Mouse (Mus musculus): Measurements from ENCODE around the gene Fabp3.

Fabp3 gene

DNA sequence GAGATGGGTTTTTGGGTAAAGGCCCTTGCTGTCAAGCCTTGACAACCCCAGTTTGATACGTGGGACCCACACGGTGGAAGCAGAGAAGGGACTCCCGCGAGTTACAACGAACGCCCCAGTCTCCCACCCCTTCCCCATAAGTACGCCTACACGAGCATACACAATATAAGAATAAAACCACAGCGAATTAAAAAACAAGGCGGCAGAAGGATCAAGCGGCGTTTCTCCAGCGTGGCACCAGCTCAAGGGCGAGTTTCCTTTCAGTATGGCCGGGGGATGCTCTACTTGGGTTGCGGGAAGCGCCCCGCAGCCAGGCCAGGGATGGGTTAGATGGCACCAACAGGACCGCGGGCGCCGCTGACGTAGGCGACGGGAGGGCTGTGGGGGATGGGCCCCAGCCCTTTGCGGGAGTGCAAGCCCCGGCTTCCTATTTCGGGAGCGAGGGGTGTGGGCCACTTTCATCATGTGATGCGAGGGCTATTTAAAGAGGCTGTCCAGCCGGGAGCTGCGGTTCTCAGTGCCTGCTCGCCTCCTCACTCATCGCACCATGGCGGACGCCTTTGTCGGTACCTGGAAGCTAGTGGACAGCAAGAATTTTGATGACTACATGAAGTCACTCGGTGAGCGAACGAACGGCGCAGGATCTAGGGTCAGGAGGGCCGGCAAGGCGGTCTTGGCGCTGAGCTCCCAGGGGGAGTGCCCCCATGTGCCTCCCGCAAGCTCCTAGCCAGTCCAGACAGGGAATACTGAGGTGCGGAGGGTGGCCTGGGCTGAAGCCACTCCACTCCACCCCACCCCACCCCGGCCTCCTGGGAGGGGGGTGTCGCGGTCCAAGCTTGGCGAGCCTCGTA, at the start of gene Fabp3, which contains the start of gene Gm10570:
TSS of gene Fabp3 (plus strand) at position 365 of the 851 bp plus-strand sequence.
TSS of gene Gm10570 (minus strand) at position 444 of the 851 bp plus-strand sequence.
- peak; percentile 38 for DNase-seq (ENCODE audit: low spot score)

- no peak for DNase-seq (ENCODE audit: low spot score)
These were observed 48.0 kb upstream of the Fabp3 start for GRCm38 (mm10) chr4:130260406-130260805.

GRCm38 (mm10) chr4:130264131-130264530, 44.3 kb upstream of the Fabp3 start:
- DNase-seq (ENCODE audit: low spot score) = no peak

GRCm38 (mm10) chr4:130264698-130265349, 43.6 kb upstream of the Fabp3 start:
- DNase-seq (ENCODE audit: low spot score) = peak; percentile 64

DNA sequence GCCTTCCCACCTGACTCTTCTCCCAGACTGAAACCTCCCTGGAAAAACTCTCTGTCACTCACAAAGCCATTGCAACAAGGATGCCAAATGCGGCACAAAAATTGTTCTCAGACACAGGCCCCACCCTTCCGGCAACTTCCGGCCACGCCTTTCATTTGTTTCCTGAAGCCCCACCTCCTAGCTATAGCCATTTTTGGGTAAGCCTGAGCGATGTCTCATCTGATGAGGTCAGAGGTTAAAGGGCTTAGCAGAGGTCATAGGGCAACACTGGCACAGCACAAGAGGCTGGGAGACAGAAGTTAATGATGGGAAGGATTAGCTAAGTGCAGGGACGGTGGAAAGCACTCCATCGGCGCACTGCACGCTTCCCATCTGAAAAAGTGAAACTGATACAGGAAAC, 41.8 kb upstream of the Fabp3 start:
- peak; percentile 21 for DNase-seq (ENCODE audit: low spot score)

GRCm38 (mm10) chr4:130267069-130267468, 41.3 kb upstream of the Fabp3 start:
- DNase-seq (ENCODE audit: low spot score) = peak; percentile 28

GRCm38 (mm10) chr4:130268736-130269135, 39.7 kb upstream of the Fabp3 start:
- DNase-seq (ENCODE audit: low spot score) = peak; percentile 50

- DNase-seq (ENCODE audit: low spot score) = no peak
These were observed 38.3 kb upstream of the Fabp3 start for GRCm38 (mm10) chr4:130270089-130270488.

DNA sequence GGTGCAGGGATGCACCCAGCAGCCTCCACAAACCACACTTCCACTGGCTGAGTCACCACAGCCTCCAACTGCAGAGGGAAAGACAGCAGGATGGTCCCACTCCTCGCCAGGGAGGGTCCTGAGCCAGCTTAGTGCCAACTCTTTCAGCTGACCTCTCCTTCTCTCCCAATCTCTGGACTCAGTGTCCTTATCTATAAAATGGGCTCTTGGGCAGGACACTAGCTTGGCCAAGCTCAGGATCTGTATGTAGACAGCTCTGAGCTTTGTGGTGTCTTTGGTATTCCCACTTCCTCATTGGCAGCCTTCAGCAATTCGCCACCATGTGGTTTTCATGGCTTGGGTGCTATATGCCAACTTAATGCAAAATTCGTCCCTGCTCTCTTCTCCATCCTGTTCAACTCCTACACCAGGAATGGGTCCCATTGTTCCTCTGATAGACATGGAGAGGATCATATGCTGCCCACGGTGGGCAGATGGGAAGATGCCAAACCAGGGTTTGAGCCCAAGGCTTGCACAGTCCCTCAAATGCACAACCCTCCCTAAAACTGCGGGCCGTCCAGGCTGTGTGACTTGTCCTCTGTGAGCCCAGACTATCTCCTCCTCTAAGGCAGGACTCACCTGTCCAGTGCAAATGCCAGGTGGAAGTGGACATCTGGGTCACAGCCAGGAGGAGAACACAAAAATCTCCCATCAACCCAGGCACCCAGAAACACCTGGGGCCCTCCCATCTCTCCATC, 37.6 kb upstream of the Fabp3 start:
- DNase-seq (ENCODE audit: low spot score) = no peak

DNA sequence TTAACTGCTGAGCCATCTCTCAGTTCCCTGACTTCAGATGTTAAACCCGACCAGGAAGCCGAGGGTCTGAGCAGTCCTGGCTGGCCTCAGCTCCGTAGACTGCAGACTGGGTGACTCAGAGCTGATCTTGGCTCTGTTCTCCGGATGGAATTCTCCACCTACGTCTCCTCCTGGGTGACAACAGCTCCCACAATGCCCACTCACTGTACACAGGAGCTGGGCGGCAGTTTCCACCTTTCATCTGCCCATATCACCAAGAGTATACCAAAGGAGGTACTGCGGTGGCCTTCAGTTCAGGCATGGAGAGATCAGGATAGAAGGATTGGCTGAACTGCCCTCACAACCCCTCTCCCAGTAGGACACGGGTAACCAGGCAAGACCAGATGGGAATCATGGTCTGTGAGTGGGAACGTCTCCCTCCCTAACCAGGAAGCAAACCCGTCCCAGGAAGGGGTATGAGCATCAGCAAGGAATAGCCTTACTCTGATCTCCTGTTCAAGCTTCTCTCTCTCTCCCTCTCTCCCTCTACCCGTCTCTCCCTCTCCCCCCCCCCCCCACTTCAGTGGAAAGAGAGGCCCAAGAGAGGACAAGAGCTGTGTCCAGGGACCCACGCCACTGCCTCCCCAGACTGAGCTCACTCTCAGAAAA, 34.6 kb upstream of the Fabp3 start:
- DNase-seq (ENCODE audit: low spot score) = peak; percentile 65

DNA sequence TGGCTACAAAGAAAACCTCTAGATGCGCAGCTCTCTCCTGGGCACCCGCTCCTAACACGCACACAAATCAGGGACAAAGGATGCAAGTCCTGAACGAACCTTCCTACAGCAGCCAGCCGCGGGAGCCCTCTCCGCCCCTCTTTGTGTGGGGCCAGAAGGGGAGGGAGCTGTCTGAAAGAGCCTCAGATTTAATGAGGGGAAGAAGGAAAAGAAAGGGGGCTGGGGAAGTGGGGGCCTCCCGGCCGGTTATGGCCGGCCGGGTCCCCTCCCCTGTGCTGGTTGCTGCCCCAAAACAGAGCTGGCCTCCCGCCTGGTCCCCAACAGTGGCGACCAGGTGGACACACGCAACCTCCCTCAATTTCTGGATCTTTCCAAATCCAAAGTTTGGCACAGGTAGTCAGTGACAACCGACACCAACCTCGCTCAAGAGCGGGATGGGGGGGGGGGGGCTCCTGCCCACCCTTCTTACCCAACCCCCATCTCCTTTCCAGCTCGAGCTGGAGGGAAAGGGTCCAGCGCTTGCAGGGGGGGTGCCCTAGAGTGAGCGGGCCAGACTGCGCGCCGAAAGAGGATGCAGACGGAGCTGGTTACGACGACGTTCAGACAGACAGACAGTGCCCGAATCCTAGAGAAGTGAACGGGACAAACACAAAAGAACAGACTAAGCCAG, 33.9 kb upstream of the Fabp3 start:
- DNase-seq (ENCODE audit: low spot score) = no peak

DNA sequence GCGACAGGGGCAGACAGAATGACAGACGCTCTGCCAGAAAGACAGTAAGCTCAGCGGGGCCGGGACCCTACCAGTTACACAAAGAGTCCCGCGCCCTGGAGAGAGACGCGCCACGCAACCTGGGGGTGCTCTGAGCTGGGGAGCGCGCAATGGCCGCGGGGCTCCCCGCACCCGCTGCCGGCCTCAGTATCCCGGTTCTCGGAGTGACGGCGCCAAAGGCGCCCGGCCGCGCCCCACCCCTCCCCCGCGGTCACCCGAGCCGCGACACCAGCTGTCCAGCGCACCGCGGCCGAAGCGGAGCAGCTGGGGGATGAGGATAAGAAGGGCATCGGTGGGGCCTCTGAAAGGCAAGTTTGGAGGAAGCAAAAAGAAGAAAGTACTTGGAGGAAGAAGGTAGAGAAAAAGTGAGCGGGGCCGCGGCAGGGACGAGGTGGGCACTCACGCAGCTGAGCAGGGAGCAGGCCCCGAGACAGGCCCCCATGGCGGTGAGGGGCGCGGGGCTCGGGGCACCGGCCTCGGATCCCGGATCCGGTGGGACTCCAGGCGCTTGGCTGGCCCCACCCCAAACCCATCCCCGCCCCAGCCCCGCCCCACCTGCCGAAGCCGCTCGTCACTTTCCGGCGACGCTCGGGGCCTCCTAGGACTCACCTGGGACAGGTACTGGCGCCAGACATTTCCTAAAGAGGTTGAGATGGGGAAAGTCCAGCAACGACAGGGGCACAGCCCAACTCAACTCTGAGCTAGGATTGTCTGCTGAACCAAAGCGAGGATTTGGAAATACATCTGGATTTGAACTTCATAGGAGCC, 33.2 kb upstream of the Fabp3 start:
- peak; percentile 70 for DNase-seq (ENCODE audit: low spot score)

- no peak for DNase-seq (ENCODE audit: low spot score)
These were observed 32.6 kb upstream of the Fabp3 start for GRCm38 (mm10) chr4:130275823-130276105.

GRCm38 (mm10) chr4:130276573-130277176, 31.7 kb upstream of the Fabp3 start:
- peak; percentile 69 for DNase-seq (ENCODE audit: low spot score)

- no peak for DNase-seq (ENCODE audit: low spot score)
These were observed 29.3 kb upstream of the Fabp3 start, which contains the start of gene Serinc2 for GRCm38 (mm10) chr4:130279105-130279504. Gene Serinc2, minus strand, starts transcription at chr4:130279205.

DNA sequence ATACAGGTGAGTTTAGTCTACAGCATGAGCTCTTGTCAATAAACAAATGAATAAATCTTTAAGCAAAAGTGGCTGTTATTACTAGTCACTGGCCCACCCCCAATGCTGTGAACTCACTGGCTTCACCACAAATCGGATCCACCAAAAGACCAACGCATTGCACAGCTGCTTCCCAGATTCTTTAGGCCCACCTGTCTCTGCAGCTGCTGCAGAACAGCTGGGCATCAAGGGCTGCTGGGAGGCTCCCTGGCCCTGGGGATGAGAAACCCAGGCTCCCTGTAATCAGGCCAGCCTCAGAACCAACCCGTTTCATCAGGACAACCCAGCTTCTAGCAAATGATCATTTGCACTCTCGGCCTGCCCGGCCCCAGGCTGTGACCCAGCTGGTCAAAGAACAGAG, 25.5 kb upstream of the Fabp3 start:
- no peak for DNase-seq (ENCODE audit: low spot score)

DNA sequence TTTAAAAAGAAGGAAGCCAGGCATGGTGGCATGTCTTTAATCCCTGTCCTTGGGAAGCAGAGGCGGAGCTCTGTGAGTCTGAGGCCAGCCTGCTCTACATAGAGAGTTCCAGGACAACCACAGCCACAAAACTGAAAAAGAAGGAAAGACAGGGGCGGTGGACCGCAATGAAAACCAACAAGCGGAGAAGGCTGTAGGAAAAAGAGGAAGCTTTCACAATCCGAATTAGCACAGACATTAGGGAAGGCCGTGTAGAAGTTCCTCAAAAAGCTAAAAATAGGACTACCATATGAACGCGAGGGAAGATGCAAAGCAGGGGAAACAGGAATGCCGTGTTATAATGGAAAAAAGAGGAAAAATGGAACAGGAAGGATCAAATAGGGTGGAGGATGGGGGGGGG, 24.6 kb upstream of the Fabp3 start:
- DNase-seq (ENCODE audit: low spot score) = no peak

- no peak for DNase-seq (ENCODE audit: low spot score)
These were observed 21.9 kb upstream of the Fabp3 start for GRCm38 (mm10) chr4:130286531-130286930.

- DNase-seq (ENCODE audit: low spot score) = no peak
These were observed 18.6 kb upstream of the Fabp3 start for GRCm38 (mm10) chr4:130289824-130290223.

DNA sequence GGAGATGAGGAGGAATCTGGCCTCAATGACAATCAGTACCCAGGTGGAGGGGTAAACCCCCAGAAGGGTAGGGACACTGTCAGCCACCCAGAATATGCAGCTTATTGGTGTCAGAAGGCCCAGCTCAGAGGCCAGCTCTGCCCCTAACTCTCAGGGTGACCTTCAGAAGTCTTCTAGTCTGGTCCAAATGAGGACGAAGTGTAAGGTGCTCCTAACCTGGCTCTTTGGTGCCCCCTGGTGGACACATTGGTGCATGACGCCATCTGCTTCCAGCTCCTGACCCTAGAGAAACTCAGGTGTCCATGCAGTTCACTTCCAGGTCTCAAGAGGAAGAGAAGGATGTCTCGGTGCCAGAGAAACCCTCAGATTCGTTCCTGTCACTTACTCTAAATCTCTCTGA, 16.1 kb upstream of the Fabp3 start:
- DNase-seq (ENCODE audit: low spot score) = peak; percentile 82
